Mouse (Mus musculus): ENCODE results near the gene Ly6g6e.
"Not testable (repeated sequence)": the region's sequence is repeated elsewhere in the genome, so short reads cannot be mapped to it uniquely, and the experiment has no call there.

Ly6g6e gene

GRCm38 (mm10) chr17:35076507-35077176 lies at the start of gene Ly6g6e:
Gene Ly6g6e (plus strand): TSS chr17:35076902.
- DNase-seq = no peak

- DNase-seq = peak in 1 of 2 experiments; percentile 52
Measured at GRCm38 (mm10) chr17:35027277-35028068, 49.2 kb upstream of the Ly6g6e start, which contains the start of gene Sapcd1. Gene Sapcd1 (minus strand): TSS chr17:35028016.

- DNase-seq = no peak
Measured at GRCm38 (mm10) chr17:35028315-35028714, 48.4 kb upstream of the Ly6g6e start.

GRCm38 (mm10) chr17:35029691-35030532 lies 46.8 kb upstream of the Ly6g6e start:
- DNase-seq = peak; percentile 28 to 36

GRCm38 (mm10) chr17:35031272-35031671 lies 45.4 kb upstream of the Ly6g6e start:
- no peak for DNase-seq

GRCm38 (mm10) chr17:35031880-35032279 lies 44.8 kb upstream of the Ly6g6e start:
- peak in 1 of 2 experiments; percentile 18 for DNase-seq

GRCm38 (mm10) chr17:35032323-35032870 lies 44.3 kb upstream of the Ly6g6e start:
- peak in 1 of 2 experiments; percentile 19 for DNase-seq

GRCm38 (mm10) chr17:35033703-35034102 lies 43.0 kb upstream of the Ly6g6e start:
- not testable (repeated sequence) for DNase-seq

- no peak for DNase-seq
Measured at GRCm38 (mm10) chr17:35034896-35035295, 41.8 kb upstream of the Ly6g6e start.

GRCm38 (mm10) chr17:35039121-35039873 lies 37.4 kb upstream of the Ly6g6e start:
- no peak for DNase-seq

GRCm38 (mm10) chr17:35043794-35044193 lies 32.9 kb upstream of the Ly6g6e start:
- no peak for DNase-seq

- DNase-seq = no peak
Measured at GRCm38 (mm10) chr17:35044904-35045806, 31.5 kb upstream of the Ly6g6e start.

GRCm38 (mm10) chr17:35045807-35046680 lies 30.7 kb upstream of the Ly6g6e start:
- no peak for DNase-seq

GRCm38 (mm10) chr17:35046681-35047455 lies 29.8 kb upstream of the Ly6g6e start, which contains the start of gene Msh5:
Gene Msh5 (minus strand): TSS chr17:35046745.
- DNase-seq = peak; percentile 99

- DNase-seq = no peak
Measured at GRCm38 (mm10) chr17:35047688-35048087, 29.0 kb upstream of the Ly6g6e start.

- no peak for DNase-seq
Measured at GRCm38 (mm10) chr17:35048149-35048931, 28.4 kb upstream of the Ly6g6e start.

- no peak for DNase-seq
Measured at GRCm38 (mm10) chr17:35048932-35049440, 27.7 kb upstream of the Ly6g6e start.

- peak; percentile 82 to 85 for DNase-seq
Measured at GRCm38 (mm10) chr17:35049561-35050016, 27.1 kb upstream of the Ly6g6e start, which contains the start of gene Clic1. Gene Clic1 (plus strand): TSS chr17:35049966.

All from lung, postnatal 4 days (tissue).